Mouse (Mus musculus): ENCODE measurements around the gene Rnf141. TPM values are rescaled to one million over a fixed set of nuclear protein-coding genes. Genes with fewer than 3 reads are reported as not detected.

Gene Rnf141
- polyA plus RNA-seq, 1 experiment, result 29.9 TPM

DNA sequence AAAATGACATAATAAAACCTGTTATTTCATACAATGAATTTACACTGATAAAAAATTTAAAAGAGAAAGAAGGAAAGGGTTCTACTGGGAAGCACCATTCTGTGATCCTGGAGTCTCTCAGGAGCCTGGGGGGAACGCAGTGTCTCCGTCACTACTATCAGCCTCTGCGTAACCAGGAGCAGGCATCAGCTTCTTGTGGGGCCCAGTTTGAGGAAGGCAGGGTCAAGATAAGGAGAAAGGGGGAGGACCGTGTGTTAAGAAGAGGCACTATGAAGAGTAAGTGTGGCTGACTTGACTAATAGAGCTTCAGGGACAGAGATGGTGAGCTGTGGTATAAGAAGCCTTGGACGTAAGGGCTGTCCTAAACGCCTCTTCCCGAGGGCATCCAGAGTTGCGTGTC, 69.6 kb downstream of the Rnf141 start:
- peak overlapping the region; percentile 79 for H3K4me3 ChIP-seq (replicated peaks; ENCODE audit: control insufficient read depth, low read depth, low read length)
- 64% methylated on average over 8 of the region's 8 CpGs for WGBS
- H3K27ac ChIP-seq (ENCODE audit: control insufficient read depth, insufficient read depth, low read depth, low read length, poor library complexity), result peak overlapping the region; percentile 74; the same call in 1 of the 2 replicates
- peak; percentile 58; the same call in 1 of the 2 replicates for TF ChIP-seq POLR2A (IDR thresholded peaks at IDR 0.05; ENCODE audit: borderline replicate concordance, control insufficient read depth, low read depth, low read length)
- no peak for TF ChIP-seq CTCF (IDR thresholded peaks at IDR 0.05; ENCODE audit: control insufficient read depth, insufficient read depth, low read length)
- H3K4me1 ChIP-seq (ENCODE audit: control insufficient read depth, insufficient read depth, low read length), result peaks cover 22% of the 10 kb centered on the region

DNA sequence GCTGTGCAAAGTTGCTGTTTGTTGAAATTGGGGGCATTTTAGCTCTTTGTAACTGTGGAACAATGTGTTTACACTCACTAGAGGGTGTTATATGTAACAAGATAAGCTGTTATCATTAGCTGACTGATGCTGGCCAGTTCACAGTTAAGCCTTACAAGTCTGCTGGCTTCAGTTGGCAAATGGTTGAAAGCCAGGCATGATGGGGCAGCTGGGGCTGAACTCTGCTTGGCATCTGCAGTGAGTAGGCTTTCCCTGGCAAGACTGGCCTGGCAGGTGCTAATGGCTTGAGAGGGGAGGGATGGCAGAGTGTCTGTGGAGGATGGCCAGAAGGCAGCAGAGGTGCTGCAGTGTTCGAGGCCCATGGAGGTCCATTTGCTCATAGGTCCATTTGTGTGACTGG, 70.2 kb downstream of the Rnf141 start:
- Histone ChIP-seq H3K4me3 (replicated peaks; ENCODE audit: control insufficient read depth, low read depth, low read length) (peak overlapping the region; percentile 72), H3K4me1 (ENCODE audit: control insufficient read depth, insufficient read depth, low read length) (peaks cover 22% of the 10 kb centered on the region), H3K27ac (ENCODE audit: control insufficient read depth, insufficient read depth, low read depth, low read length, poor library complexity) (peak overlapping the region; percentile 88)
- 69% methylated on average over 1 of the region's 1 CpGs for WGBS
- TF ChIP-seq POLR2A (IDR thresholded peaks at IDR 0.05; ENCODE audit: borderline replicate concordance, control insufficient read depth, low read depth, low read length) (peak; percentile 45), CTCF (IDR thresholded peaks at IDR 0.05; ENCODE audit: control insufficient read depth, insufficient read depth, low read length) (no peak)

DNA sequence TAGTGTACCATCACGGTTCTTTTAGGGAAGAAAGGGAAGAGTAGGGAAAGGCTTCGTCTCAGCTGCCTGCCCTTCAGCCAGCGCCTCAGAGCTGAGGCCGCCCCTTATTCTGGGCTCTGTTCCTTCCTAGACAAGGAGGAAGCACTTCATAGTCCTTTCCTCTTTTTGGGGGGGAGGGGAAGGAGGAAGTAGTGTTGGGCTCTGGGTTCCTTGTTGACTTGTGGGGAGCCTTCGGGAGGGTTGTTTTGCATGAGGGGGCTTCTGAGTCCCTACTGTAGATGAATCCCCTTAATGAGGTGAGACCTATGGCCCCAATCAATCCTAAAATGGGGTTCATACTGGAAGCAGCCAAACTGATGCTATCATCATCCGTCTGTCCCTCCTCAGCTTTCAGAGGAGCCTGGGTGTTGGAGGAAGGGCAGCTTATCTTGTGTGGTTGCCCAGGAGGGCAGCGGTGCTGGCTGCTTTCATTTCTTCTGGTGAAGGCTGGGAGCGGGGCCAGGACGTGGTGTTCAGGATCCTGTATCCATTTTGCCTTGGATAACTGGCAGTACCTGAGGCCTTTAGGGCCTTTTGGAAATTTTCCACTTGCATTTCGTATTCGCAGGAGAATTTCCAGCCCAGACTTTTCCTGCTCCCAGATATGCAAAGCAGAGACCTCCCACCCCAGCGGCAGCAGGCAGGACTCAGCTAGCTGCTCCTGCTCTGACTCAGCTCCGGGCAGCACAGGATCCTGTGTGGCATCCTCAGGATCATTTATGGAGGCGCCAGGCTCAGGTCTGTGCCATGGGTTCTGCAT, 70.9 kb downstream of the Rnf141 start:
- peak overlapping the region; percentile 72 for H3K4me3 ChIP-seq (replicated peaks; ENCODE audit: control insufficient read depth, low read depth, low read length)
- WGBS, result 23% methylated on average over 14 of the region's 14 CpGs

DNA sequence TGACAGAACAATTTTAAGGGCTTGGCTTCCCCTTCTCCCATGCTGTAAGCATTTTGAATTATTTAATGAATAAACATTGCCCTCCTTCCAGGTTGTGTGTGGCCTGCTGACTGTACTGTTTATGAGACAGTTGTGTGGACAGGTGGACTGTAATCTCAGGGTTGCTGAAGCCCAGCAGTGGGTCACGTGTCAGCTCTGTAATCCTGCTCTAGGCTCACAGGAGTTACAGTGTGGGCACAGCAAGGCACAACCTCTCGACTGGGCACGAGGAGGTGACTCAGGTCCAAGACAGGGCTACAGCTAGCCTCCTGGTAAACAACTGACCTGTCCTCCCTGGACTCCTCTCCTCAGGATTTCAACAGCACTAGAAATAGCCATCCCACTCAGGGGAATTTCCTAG, 71.9 kb downstream of the Rnf141 start:
- Histone ChIP-seq H3K4me3 (replicated peaks; ENCODE audit: control insufficient read depth, low read depth, low read length) (no peak overlapping the region), H3K4me1 (ENCODE audit: control insufficient read depth, insufficient read depth, low read length) (peaks cover 20% of the 10 kb centered on the region), H3K27ac (ENCODE audit: control insufficient read depth, insufficient read depth, low read depth, low read length, poor library complexity) (peak overlapping the region; percentile 88)
- WGBS, result 63% methylated on average over 3 of the region's 3 CpGs
- TF ChIP-seq POLR2A (IDR thresholded peaks at IDR 0.05; ENCODE audit: borderline replicate concordance, control insufficient read depth, low read depth, low read length) (no peak), CTCF (IDR thresholded peaks at IDR 0.05; ENCODE audit: control insufficient read depth, insufficient read depth, low read length) (no peak)

More for the DNA sequence above, 70.9 kb downstream of the Rnf141 start:
- Histone ChIP-seq H3K27ac (ENCODE audit: control insufficient read depth, insufficient read depth, low read depth, low read length, poor library complexity) (peak overlapping the region; percentile 88), H3K4me1 (ENCODE audit: control insufficient read depth, insufficient read depth, low read length) (peaks cover 22% of the 10 kb centered on the region)
- TF ChIP-seq POLR2A (IDR thresholded peaks at IDR 0.05; ENCODE audit: borderline replicate concordance, control insufficient read depth, low read depth, low read length) (peak; percentile 48), CTCF (IDR thresholded peaks at IDR 0.05; ENCODE audit: control insufficient read depth, insufficient read depth, low read length) (no peak)

DNA sequence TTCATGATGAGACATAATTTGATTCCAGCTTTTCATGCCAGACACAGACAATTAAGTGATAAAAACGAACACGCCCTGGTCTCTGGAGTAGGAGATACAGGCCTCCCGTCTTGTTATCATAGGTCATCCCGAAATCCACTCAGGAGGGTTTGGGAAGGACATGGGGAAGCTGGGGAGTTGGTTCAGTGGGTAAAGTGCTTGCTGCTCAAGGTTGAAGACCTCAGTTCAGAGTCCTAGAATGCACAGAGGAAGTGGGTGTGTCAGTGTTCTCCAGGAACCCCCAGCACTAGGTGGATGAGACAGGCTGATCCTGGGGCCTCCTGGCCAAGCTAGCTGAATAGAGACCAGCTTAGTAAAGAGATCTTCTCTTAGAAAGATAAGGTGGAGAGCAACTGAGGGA, 73.3 kb downstream of the Rnf141 start:
- 71% methylated on average over 4 of the region's 4 CpGs for WGBS
- H3K4me3 ChIP-seq (replicated peaks; ENCODE audit: control insufficient read depth, low read depth, low read length), result no peak overlapping the region
- TF ChIP-seq CTCF (IDR thresholded peaks at IDR 0.05; ENCODE audit: control insufficient read depth, insufficient read depth, low read length) (no peak), POLR2A (IDR thresholded peaks at IDR 0.05; ENCODE audit: borderline replicate concordance, control insufficient read depth, low read depth, low read length) (no peak)
- peaks cover 15% of the 10 kb centered on the region for H3K4me1 ChIP-seq (ENCODE audit: control insufficient read depth, insufficient read depth, low read length)
- peak overlapping the region; percentile 11; the same call in 1 of the 2 replicates for H3K27ac ChIP-seq (ENCODE audit: control insufficient read depth, insufficient read depth, low read depth, low read length, poor library complexity)

DNA sequence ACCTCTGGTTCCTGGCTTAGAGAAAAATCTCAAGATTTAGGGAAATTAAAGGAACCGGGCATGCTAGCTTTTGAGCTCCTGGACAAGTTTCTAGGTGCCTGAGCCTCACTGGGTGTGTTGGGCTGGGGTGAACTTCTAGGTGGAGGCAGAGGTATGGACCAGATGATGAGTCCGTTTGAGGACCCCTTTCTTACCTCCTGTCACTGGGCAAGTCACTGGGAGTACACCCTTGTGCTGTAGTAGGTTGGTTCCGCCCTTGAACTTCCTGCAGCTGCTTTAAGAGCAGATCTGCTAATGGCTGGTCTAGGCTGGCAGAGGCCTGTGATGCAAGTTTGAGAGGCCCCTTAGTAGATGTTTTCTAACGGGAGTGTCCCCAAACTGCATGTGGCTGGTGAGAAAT, 75.2 kb downstream of the Rnf141 start:
- no peak; the same call in 1 of the 2 replicates for TF ChIP-seq POLR2A (IDR thresholded peaks at IDR 0.05; ENCODE audit: borderline replicate concordance, control insufficient read depth, low read depth, low read length)
- TF ChIP-seq CTCF (IDR thresholded peaks at IDR 0.05; ENCODE audit: control insufficient read depth, insufficient read depth, low read length), result no peak
- Histone ChIP-seq H3K4me3 (replicated peaks; ENCODE audit: control insufficient read depth, low read depth, low read length) (peak overlapping the region; percentile 73), H3K27ac (ENCODE audit: control insufficient read depth, insufficient read depth, low read depth, low read length, poor library complexity) (peak overlapping the region; percentile 98), H3K4me1 (ENCODE audit: control insufficient read depth, insufficient read depth, low read length) (peaks cover 13% of the 10 kb centered on the region)
- WGBS, result 0% methylated on average over 4 of the region's 4 CpGs

DNA sequence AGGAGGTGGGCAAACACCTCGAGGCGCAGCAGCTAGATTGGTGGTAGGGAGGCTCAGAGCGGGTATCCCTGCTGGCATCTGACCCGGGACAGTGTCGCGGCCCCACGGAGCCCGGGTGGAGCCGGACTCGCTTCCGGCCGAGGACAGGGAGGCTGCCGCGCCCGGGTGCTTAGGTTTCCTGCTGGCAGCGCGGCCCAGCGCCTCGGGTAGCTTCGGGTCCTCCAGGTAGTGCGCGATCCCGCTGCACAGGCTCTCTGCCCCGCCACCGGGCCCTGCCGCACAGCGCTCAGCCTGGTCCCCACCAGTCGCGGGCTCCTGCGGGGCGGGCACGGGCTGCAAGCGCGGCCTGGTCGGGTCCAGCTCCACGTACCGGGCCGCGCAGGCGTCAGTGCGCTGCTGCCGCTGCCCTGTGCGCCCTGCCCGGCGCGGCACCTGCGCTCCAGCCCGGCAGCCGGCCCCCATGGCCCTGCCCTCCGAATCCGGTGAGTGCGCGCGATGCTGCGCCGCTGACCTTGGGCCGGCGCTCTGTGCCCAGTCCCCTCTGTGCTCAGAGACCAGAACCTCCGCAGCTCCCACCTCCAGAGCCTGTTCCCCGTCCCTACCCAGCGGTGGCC, 75.7 kb downstream of the Rnf141 start:
- H3K4me3 ChIP-seq (replicated peaks; ENCODE audit: control insufficient read depth, low read depth, low read length), result peak overlapping the region; percentile 73
- peak overlapping the region; percentile 98 for H3K27ac ChIP-seq (ENCODE audit: control insufficient read depth, insufficient read depth, low read depth, low read length, poor library complexity)
- peaks cover 13% of the 10 kb centered on the region for H3K4me1 ChIP-seq (ENCODE audit: control insufficient read depth, insufficient read depth, low read length)
- TF ChIP-seq CTCF (IDR thresholded peaks at IDR 0.05; ENCODE audit: control insufficient read depth, insufficient read depth, low read length) (no peak), POLR2A (IDR thresholded peaks at IDR 0.05; ENCODE audit: borderline replicate concordance, control insufficient read depth, low read depth, low read length) (peak; percentile 66; the same call in 1 of the 2 replicates)
- WGBS, result under 1% methylated on average over 61 of the region's 61 CpGs

DNA sequence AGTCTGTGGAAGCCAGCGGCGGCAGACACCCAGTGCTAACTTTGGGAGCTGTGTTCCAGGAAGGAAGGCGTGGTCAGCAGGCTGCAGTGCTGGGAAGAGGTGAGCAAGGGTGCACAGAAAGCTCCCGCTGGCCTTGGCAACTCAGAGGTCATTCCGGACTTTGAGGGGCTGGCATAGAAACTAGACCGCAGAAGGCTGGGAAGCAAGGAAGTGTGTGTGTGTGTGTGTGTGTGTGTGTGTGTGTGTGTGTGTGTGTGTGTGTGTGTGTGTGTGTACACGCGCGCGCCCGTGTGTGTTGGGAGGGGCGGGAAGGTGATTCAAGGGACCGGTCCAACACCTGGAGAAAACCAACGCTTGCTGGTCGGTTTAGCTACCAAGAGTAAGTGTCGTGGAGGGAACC, 76.3 kb downstream of the Rnf141 start, which contains the start of gene Ampd3:
TSS of gene Ampd3 (plus strand) at position 206 of the 400 bp plus-strand sequence.
- TF ChIP-seq POLR2A (IDR thresholded peaks at IDR 0.05; ENCODE audit: borderline replicate concordance, control insufficient read depth, low read depth, low read length), result no peak
- TF ChIP-seq CTCF (IDR thresholded peaks at IDR 0.05; ENCODE audit: control insufficient read depth, insufficient read depth, low read length), result no peak
- Histone ChIP-seq H3K27ac (ENCODE audit: control insufficient read depth, insufficient read depth, low read depth, low read length, poor library complexity) (peak within 1 kb of the TSS; percentile 98), H3K4me1 (ENCODE audit: control insufficient read depth, insufficient read depth, low read length) (peaks cover 13% of the 10 kb centered on the region), H3K4me3 (replicated peaks; ENCODE audit: control insufficient read depth, low read depth, low read length) (peak within 1 kb of the TSS; percentile 73)
- WGBS, result 38% methylated on average over 16 of the region's 16 CpGs
